Mouse (Mus musculus): ENCODE results near the gene Smarcd1.
"Not testable (repeated sequence)": the region's sequence is repeated elsewhere in the genome, so short reads cannot be mapped to it uniquely, and the experiment has no call there.

The Smarcd1 gene

GRCm38 (mm10) chr15:99714858-99715257 lies 12.9 kb downstream of the Smarcd1 start:
- peak in 1 of 2 experiments; percentile 46 for DNase-seq (ENCODE audit: low spot score in 2 of 2)

- no peak for DNase-seq (ENCODE audit: low spot score in 2 of 2)
These were observed 13.5 kb downstream of the Smarcd1 start for GRCm38 (mm10) chr15:99715361-99715865.

DNA sequence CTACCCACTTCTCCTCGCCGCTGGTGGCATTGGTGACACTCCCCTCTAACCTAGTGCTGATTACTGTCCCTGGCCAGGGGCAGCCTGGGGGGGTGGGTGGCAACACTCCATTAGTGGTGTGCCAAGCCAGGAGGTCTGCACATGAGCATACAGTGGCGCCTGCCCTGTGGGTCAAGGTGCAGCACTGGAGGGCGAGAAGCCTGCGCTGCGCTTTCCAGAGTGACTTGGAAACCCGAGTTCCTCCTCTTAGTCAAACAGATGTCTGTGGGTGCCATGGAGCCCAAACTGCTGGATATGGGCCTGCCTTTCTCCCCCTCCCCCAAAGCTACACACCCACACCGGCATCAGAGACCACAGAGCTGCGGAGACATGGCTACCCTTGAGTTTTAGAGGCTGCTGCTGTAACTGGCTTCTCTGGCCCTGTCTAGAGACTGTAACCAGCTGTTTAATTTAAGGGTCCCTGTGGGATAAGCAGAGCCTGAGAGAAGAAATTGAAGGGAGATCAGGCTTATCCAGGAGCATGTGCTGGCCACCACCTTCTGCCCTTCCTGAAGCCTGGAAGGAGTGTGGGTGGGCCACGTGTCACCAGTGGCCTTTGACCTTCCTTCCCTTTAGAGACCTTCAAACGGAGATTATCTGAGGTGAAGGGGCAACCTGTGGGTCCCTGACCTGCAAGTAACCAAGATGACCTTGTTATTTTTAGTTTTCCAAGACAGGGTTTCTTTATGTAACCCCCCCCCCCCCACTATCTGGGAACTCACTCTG lies 14.2 kb downstream of the Smarcd1 start:
- DNase-seq (ENCODE audit: low spot score in 2 of 2) = no peak

GRCm38 (mm10) chr15:99716814-99717213 lies 14.9 kb downstream of the Smarcd1 start:
- DNase-seq (ENCODE audit: low spot score in 2 of 2) = no peak

- DNase-seq (ENCODE audit: low spot score in 2 of 2) = no peak
These were observed 15.7 kb downstream of the Smarcd1 start, which contains the start of gene Gpd1 for GRCm38 (mm10) chr15:99717386-99718334. TSS of gene Gpd1 (plus strand) at chr15:99717515.

GRCm38 (mm10) chr15:99718461-99719021 lies 16.6 kb downstream of the Smarcd1 start:
- DNase-seq (ENCODE audit: low spot score in 2 of 2) = no peak

DNA sequence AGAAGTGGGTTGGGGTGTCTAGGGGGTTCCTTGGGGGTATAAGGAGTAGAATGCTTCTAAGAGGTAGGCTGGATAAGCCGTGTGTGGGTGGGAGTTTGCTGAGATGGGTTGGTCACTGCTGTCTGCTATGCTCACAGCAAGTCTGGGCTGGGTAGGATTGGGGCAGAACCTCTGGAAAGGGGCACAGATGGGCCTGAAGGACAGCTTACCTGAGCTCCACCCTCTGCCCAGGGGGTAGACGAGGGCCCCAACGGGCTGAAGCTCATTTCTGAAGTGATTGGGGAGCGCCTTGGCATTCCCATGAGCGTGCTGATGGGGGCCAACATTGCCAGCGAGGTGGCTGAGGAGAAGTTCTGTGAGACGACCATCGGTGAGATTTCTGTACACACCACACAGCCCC lies 17.9 kb downstream of the Smarcd1 start:
- DNase-seq (ENCODE audit: low spot score in 2 of 2) = no peak

GRCm38 (mm10) chr15:99721921-99722743 lies 20.2 kb downstream of the Smarcd1 start:
- no peak for DNase-seq (ENCODE audit: low spot score in 2 of 2)

- no peak for DNase-seq (ENCODE audit: low spot score in 2 of 2)
These were observed 21.2 kb downstream of the Smarcd1 start for GRCm38 (mm10) chr15:99723120-99723514.

- no peak for DNase-seq (ENCODE audit: low spot score in 2 of 2)
These were observed 21.8 kb downstream of the Smarcd1 start for GRCm38 (mm10) chr15:99723515-99724291.

- peak in 1 of 2 experiments; percentile 40 for DNase-seq (ENCODE audit: low spot score in 2 of 2)
These were observed 22.5 kb downstream of the Smarcd1 start for GRCm38 (mm10) chr15:99724292-99725021.

- peak; percentile 81 to 92 for DNase-seq (ENCODE audit: low spot score in 2 of 2)
These were observed 23.6 kb downstream of the Smarcd1 start, which contains the start of gene Cox14 for GRCm38 (mm10) chr15:99725341-99726155. TSS of gene Cox14 (plus strand) at chr15:99725618.

GRCm38 (mm10) chr15:99726549-99726948 lies 24.6 kb downstream of the Smarcd1 start:
- DNase-seq (ENCODE audit: low spot score in 2 of 2) = no peak

DNA sequence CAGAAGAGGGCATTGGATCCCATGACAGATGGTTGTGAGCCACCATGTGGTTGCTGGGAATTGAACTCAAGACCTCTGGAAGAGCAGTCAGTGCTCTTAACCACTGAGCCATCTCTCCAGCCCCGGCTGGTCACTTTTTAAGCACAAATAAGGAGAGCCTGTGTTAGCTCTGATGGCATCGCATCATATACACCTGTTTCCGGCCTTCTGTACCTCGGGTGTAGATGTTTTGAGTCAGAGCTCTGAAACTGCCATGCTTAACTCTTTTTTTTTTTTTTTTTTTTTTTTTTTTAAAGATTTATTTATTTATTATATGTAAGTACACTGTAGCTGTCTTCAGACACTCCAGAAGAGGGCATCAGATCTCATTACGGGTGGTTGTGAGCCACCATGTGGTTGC lies 25.1 kb downstream of the Smarcd1 start:
- DNase-seq (ENCODE audit: low spot score in 2 of 2) = not testable (repeated sequence)

DNA sequence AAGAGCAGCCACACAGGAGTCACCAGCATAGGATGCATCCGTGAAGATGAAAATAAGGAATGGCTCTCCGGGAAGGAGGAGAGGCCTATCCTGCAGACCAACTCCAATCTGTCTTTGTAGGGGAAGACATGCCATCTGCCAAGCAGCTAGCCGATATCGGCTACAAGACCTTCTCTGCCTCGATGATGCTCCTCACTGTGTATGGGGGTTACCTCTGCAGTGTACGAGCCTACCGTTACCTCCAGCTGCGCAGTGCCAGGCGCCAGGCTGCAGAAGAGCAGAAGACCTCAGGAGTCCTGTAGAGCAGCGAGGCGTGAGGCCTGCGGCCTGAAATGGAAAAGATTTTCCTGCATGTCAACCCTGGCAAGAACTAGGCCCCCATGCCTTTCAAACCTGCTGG lies 25.6 kb downstream of the Smarcd1 start:
- no peak for DNase-seq (ENCODE audit: low spot score in 2 of 2)

DNA sequence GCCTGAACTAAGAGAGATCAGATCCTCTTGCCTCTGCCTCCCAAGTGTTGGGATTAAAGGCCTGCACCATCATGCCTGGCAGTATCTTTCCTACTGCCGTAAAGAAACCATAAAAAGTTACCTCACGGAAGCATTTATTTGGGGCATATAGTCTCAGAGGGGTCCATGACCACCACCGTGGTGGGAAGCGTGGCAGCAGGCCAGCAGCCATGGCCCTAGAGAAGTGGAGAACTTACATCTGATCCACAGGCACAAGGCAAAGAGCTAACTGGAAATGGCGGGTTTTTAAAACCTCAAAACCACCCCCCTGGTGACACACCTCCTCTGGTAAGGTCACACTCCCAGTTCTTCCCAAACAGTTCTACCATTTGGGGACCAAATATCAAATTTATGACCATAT lies 26.3 kb downstream of the Smarcd1 start:
- no peak for DNase-seq (ENCODE audit: low spot score in 2 of 2)

GRCm38 (mm10) chr15:99729056-99729783 lies 27.3 kb downstream of the Smarcd1 start:
- no peak for DNase-seq (ENCODE audit: low spot score in 2 of 2)

GRCm38 (mm10) chr15:99731167-99731566 lies 29.2 kb downstream of the Smarcd1 start:
- DNase-seq (ENCODE audit: low spot score in 2 of 2) = no peak

All from urinary bladder, adult 18-20 months (tissue).